Comparison of ENCODE assay signal across 28 mouse cellular contexts in genomic region chr17:83194491-83194890, GRCm38 (mm10). TPM values are rescaled to one million over a fixed set of nuclear protein-coding genes. Genes with fewer than 3 reads are reported as not detected.
A peak's percentile ranks its signal among the peaks of the same experiment; 100 is the strongest.
DNase-seq lines count a peak whose midpoint lies in the region; ATAC-seq and TF ChIP-seq lines count a peak whose summit lies in the region.
"Had no signal": no experiment of that assay in that cellular context is flagged by ENCODE, and none has a peak within 500 bp of the region (broad histone marks: within the 10 kb centered on the region; RNA-seq: fewer than 3 reads in every experiment).

No protein-coding gene starts in this region.

- peak; percentile 54 for DNase-seq in gastrocnemius, adult 2 months
- DNase-seq in gastrocnemius, postnatal 25 days, result no peak
- peak; percentile 77 to 95 for DNase-seq in adrenal gland, adult (ENCODE audit: inconsistent age in 2 of 2, low spot score in 1 of 2)
- DNase-seq in adrenal gland, adult 8-10 months, result peak; percentile 85
- DNase-seq in adrenal gland, postnatal 25 days, result peak; percentile 44
- DNase-seq in cerebellum, postnatal 14 days, result no peak
- DNase-seq: B cell, adult 2 months; cerebellum, adult 11 months; cerebellum, adult 2 months; cerebellum, adult 9-11 months; cerebellum, postnatal 36 days; embryo, embryonic 11 days; heart, adult 11 months; kidney, adult 11 months had no signal

- no peak overlapping the region for H3K4me3 ChIP-seq in gastrocnemius, adult 2 months
- H3K4me3 ChIP-seq in hindbrain, embryonic 16.5 days (ENCODE audit: low read length), result no peak overlapping the region
- H3K4me3 ChIP-seq: embryonic facial prominence, embryonic 10.5 days; embryonic facial prominence, embryonic 13.5 days; erythroblast, embryonic 14.5 days; forebrain, embryonic 12.5 days; forebrain, embryonic 15.5 days; hindbrain, embryonic 12.5 days; hindbrain, embryonic 15.5 days; intestine, embryonic 15.5 days had no signal

- H3K9ac ChIP-seq in hindbrain, embryonic 16.5 days (ENCODE audit: low read depth, low read length), result no peak overlapping the region
- H3K9ac ChIP-seq: embryonic facial prominence, embryonic 13.5 days; forebrain, embryonic 12.5 days; forebrain, embryonic 15.5 days; hindbrain, embryonic 12.5 days; hindbrain, embryonic 15.5 days; intestine, embryonic 15.5 days had no signal

- intact Hi-C loops in gastrocnemius, adult 2 months (cut with DNase I), result no loop called here

- no peak for TF ChIP-seq CTCF in gastrocnemius, adult 2 months (IDR thresholded peaks at IDR 0.05)

- no peak overlapping the region for H3K4me2 ChIP-seq in hindbrain, embryonic 16.5 days (ENCODE audit: low read length)
- H3K4me2 ChIP-seq: embryonic facial prominence, embryonic 13.5 days; forebrain, embryonic 12.5 days; forebrain, embryonic 15.5 days; heart, embryonic 11.5 days; hindbrain, embryonic 12.5 days; hindbrain, embryonic 15.5 days; intestine, embryonic 15.5 days had no signal

- no peak for ATAC-seq in hindbrain, embryonic 16.5 days
- ATAC-seq: forebrain, embryonic 15.5 days; intestine, embryonic 15.5 days; Patski had no signal

- H3K27me3 ChIP-seq in hindbrain, embryonic 16.5 days (replicated peaks; ENCODE audit: control insufficient read depth, insufficient read depth, low read length), result no peaks in the 10 kb centered on the region
- H3K27me3 ChIP-seq: CH12.LX; forebrain, embryonic 15.5 days; hindbrain, embryonic 12.5 days; hindbrain, embryonic 15.5 days; intestine, embryonic 15.5 days; Patski had no signal

- no peaks in the 10 kb centered on the region; the same call in 1 of the 2 replicates for H3K4me1 ChIP-seq in hindbrain, embryonic 16.5 days (ENCODE audit: control insufficient read depth, insufficient read depth, low read depth, low read length)
- H3K4me1 ChIP-seq: hindbrain, embryonic 15.5 days had no signal

- H3K36me3 ChIP-seq in hindbrain, embryonic 16.5 days (ENCODE audit: control insufficient read depth, insufficient read depth, low read length), result no peaks in the 10 kb centered on the region
- H3K36me3 ChIP-seq: embryonic facial prominence, embryonic 10.5 days; embryonic facial prominence, embryonic 13.5 days; forebrain, embryonic 12.5 days; forebrain, embryonic 15.5 days; G1E; hindbrain, embryonic 12.5 days; hindbrain, embryonic 15.5 days; intestine, embryonic 15.5 days had no signal

- 81% methylated on average over 4 of the region's 4 CpGs for whole genome bisulfite sequencing in hindbrain, embryonic 16.5 days

- no peaks in the 10 kb centered on the region for H3K9me3 ChIP-seq in hindbrain, embryonic 16.5 days (ENCODE audit: control insufficient read depth, low read length)
- H3K9me3 ChIP-seq: embryonic facial prominence, embryonic 10.5 days; embryonic facial prominence, embryonic 13.5 days; forebrain, embryonic 12.5 days; forebrain, embryonic 15.5 days; hindbrain, embryonic 12.5 days; hindbrain, embryonic 15.5 days; intestine, embryonic 15.5 days had no signal

- H3K27ac ChIP-seq in gastrocnemius, adult 2 months, result peak overlapping the region; percentile 71
- no peak overlapping the region for H3K27ac ChIP-seq in hindbrain, embryonic 16.5 days (ENCODE audit: low read depth, low read length)
- H3K27ac ChIP-seq: embryonic facial prominence, embryonic 10.5 days; forebrain, embryonic 12.5 days; forebrain, embryonic 15.5 days; hindbrain, embryonic 12.5 days; hindbrain, embryonic 15.5 days; intestine, embryonic 15.5 days had no signal

RNA-seq across cellular contexts. Expression of gene Pkdcc, which starts 20.6 kb away (rescaled TPM):
- 100 to 1,000 TPM in 1 of 2 experiments, 10 to 100 TPM in 1; 96.3 to 115 TPM for total RNA-seq in gastrocnemius, adult 2 months (2021)
- 10 to 100 TPM; 51.3 to 98.7 TPM for total RNA-seq in gastrocnemius, postnatal 25 days (2021)
- 100 to 1,000 TPM in 2 of 4 experiments, 10 to 100 TPM in 2; 43.0 to 255 (median 85.3) TPM for total RNA-seq in adrenal gland, adult 8-10 months (2022)
- 137 and 154 TPM in 2 replicates for total RNA-seq in adrenal gland, postnatal 25 days (2021)
- 5.0 and 5.1 TPM in 2 replicates for polyA plus RNA-seq in hindbrain, embryonic 16.5 days (2015; fragmentation: Nextera tagmentation; extraction: Ambion mirVana)
- total RNA-seq: G1E; hematopoietic stem cell, adult 5-6 weeks had no signal
- polyA plus RNA-seq: G1E had no signal

Comparison
In these comparisons a context has a peak if more than half of its experiments do, and no peak if none do; other contexts are left out.
1. DNase-seq: peak in gastrocnemius, adult 2 months (single experiment), adrenal gland, adult (2 of 2), adrenal gland, adult 8-10 months (single experiment) and adrenal gland, postnatal 25 days (single experiment); none in gastrocnemius, postnatal 25 days (single experiment) and cerebellum, postnatal 14 days (0 of 2).